Mouse (Mus musculus) T-helper 1 cell (primary cell): Measurements from ENCODE around the gene Prune2.

Experiments
- in situ Hi-C: fragments of 300-600 bp; cut with MboI, MseI; formaldehyde crosslinking; loops from one replicate; pipeline ENCODE4 v1.15.1; 2025; ENCODE audit warnings: high pct_unique_total_duplicates

Prune2 gene

GRCm38 (mm10) chr19:16955613-16956271 lies at the start of gene Prune2:
Prune2 (plus strand) TSS chr19:16956118.
- in situ Hi-C loops = no loop called here

DNA sequence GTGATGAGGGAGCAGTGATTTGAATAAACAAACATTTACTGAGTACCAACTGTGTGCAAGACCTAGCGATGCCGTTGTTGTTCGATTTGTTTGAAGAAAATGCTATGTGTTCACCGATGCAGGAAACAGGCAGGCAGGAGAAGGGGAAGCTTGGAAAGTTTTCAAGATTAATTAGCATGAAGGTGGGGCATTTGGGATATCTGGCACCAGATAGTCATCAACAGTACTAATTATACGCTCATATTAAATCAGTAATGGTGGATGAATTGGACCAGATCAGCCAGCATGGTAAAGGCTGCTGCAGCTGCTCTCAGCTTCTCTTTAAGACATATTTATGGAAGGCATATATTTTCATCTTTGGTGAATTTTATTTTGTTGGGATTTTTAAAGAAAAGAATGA lies 44.4 kb upstream of the Prune2 start:
- in situ Hi-C loops = no loop called here

DNA sequence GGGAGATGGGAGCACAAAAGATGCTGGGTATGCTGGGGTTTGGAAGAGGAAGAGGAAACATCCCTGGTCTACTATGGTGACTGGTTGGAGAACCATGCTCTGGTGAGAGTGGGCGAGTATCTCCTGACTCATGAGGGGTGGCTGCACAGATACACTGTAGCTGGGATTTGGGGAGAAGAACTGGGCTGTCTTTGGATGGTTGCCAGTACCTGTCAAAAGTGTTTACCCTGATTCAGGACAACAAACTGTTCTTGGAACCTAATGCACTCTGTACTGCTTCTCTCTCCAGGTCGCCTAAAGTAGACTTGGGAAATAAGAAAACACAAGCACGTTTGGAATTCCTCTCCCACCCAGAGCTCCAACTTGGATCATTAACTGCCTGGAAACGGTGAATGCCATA lies 31.4 kb upstream of the Prune2 start:
- in situ Hi-C loops = no loop called here

DNA sequence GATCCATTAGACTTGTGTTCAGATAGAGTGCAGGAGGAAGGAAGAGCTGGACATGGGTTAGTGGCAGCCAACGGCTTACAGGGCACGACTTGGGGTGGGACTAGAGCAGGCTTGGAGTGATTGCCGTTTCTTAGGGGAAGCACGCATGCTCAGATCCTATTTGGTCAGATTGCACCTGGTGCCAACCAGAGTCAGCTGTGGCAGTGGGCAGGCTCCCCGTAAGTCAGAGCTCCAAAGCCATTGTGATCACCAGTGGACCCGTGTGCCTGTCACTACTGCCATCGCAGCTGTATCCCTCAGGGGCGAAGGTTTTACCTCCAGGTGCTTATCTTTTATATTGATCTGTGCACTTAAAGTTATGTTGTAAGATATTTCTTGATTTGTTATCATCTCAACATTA lies 21.3 kb upstream of the Prune2 start:
- in situ Hi-C loops = no loop called here

DNA sequence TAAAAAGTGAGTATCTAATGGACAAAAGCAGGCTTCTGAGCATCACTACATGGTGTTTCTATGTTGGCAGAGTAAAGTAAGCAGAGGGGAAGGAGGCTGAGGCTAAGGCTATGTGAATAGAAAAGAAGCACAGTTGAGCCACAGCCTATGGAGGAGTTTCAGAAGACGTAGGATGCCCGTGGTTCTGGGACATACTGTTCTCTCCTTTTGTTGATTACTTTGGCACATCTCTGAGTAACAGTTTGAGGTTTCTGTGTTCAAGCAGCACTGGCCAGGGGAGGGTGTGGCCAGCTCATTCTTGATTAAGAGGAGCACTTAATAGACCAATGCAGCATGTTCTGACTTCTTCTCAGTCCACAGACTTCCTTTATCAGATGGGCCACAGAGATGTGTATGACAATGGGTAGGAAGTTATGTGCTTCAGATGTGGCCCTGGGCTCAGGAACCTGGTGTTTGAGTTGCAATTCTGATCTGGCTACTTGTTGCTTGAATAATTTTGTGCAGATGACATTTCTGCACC lies 7.1 kb upstream of the Prune2 start:
- in situ Hi-C loops = no loop called here

DNA sequence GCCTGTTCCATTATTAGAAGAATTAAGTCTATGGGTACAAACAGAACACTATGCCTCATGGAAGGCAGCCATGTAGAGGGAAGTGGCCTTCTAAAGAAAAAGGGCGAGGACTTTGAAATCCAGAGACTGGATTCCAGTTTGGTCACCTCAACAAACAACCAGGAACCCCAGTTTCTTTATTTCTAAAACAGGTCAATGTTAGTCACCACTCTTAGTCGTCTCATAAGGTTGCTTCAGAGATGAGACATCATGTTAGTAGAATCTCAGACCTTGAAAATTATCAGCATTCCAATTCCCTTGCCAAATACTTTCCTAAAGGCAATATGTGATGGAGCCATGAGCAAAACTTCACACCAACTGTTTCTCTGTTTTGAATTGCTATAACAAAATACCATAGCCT lies 6.6 kb upstream of the Prune2 start:
- in situ Hi-C loops = no loop called here

- in situ Hi-C loops = no loop called here
Measured at GRCm38 (mm10) chr19:16950051-16950450, 5.9 kb upstream of the Prune2 start.

DNA sequence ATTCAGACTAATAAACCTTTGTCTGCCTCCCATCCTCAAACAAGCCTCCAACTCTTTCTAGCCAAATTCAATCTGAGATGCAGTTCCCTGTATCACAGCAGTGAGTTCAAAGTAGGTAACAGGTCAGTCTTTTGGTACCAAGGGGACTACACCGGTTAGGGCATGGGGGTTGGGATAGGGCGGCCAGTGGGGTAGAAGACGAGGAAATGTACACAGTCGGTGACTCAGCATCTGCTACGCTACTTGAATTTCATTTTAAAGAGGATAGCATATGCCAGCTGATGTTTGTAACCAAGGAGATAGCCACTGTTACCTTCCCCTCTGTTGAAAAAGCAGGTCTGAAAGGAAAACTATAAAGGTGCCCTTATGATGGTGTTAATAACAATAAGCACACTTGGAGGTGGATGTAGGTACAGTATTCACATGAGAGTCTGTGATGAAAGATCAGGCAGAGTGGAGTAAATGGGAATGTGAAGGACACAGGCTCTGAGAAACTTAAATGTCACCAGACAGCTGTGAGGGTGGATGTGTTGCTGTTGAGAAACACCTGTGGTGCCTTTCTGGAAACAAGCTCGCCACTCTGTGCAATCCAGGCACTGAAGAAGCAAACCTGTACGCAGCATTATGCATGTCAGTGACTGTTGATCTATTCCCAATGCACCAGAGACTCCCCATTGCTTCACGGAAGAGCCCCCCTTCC lies 5.1 kb upstream of the Prune2 start:
- in situ Hi-C loops = no loop called here

GRCm38 (mm10) chr19:16954736-16955135 lies 1.2 kb upstream of the Prune2 start:
- in situ Hi-C loops = no loop called here

GRCm38 (mm10) chr19:16955231-16955612 lies 696 bp upstream of the Prune2 start:
- in situ Hi-C loops = no loop called here

DNA sequence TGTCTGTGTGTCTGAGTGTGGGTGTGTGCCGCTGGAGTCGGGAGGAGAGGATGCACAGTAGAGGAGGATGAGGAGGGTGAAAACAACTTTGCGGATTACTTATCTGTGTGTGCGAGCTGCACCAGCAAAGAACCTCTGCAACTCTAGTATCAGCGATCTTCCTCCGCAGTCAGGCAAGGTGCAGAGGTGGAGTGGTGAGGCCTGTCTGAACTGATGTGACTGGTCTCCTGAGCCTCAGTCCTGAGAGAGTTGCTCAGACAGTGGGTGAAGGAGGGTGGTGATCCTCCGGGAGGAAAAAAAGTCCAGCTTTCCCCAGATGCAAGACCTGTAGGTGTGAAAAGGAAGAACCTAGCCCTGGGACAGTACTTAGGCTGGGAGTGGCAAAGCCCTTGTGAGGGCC lies 401 bp downstream of the Prune2 start:
- in situ Hi-C loops = no loop called here

- in situ Hi-C loops = no loop called here
Measured at GRCm38 (mm10) chr19:16959051-16959450, 3.1 kb downstream of the Prune2 start.

- in situ Hi-C loops = no loop called here
Measured at GRCm38 (mm10) chr19:16959551-16959950, 3.6 kb downstream of the Prune2 start.

GRCm38 (mm10) chr19:16961036-16961435 lies 5.1 kb downstream of the Prune2 start:
- in situ Hi-C loops = no loop called here

DNA sequence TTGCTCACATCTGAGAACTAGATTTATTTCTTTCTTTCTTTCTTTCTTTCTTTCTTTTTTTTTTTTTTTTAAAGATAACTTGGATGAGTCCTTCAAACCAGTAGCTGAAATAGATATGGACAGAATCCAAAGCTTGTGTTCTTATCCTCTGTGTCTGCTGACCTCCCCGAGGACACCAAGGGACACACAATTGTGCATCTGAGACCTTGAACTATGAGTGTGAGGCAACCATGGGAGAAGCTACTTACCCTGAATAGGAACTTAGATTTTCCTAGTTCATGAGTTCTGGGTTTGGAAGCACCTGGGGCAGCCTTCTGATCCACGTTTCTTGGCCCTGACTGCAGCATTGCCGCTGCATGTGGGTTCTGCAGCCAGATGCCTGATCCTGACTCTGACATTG lies 7.3 kb downstream of the Prune2 start:
- in situ Hi-C loops = no loop called here

DNA sequence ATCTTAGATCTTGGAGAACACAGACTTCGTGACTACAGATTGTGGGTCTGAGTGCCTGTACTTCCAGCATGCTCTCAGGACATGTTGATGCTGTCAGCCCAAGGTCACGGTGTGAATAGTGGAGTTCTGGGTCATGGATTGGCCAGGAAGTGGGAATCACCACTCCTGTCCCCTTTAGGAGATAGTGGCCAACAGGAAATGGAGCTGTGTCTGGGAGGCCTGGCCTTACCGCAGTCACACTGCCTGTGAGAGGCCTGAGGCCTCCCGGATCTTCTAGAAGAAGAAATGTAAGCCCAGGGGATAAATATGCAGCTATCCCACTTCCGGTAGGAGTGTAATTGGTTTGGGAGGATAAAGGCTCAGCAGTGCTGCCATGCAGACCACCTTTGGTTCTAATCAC lies 12.8 kb downstream of the Prune2 start:
- in situ Hi-C loops = no loop called here

- in situ Hi-C loops = no loop called here
Measured at GRCm38 (mm10) chr19:16970612-16971011, 14.7 kb downstream of the Prune2 start.

DNA sequence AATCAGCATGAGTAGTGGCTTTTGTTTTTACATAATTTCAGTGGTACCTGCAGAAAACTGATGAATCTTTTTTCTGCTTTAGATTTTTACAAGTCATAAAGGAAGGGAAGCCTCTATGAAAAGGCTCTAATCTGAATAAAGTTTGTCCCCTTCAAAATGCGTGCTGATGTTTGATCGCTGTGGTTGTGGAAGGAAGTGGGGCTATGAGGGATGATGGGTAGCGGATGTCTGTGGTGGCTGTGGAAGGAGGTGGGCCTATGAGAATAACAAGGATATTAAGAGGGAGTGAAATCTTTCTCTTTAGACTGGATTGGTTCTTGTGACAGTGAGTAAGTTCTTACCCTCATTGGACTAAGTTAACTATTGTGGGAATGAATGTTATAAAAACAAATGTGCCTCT lies 23.0 kb downstream of the Prune2 start:
- in situ Hi-C loops = no loop called here

- in situ Hi-C loops = no loop called here
Measured at GRCm38 (mm10) chr19:16981743-16982142, 25.8 kb downstream of the Prune2 start.

DNA sequence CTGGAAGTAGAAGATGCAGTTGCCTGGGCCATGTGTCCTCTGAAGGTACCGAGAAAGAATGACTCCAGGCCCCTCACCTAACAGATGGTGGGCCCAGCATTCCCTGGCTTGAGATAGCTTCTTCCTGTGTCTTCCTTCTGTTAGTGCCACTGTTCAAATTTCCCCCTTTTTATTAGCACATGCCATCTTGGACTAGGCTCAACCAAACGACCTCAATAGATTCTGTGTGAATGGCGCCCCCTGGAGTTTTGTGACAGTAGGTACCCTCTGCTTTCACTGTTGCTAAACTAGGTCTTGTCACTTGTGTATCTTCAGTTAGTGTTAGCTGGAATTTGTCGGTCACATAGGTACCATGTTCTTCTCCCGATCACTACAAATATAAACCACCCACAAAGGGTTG lies 29.0 kb downstream of the Prune2 start:
- in situ Hi-C loops = no loop called here

DNA sequence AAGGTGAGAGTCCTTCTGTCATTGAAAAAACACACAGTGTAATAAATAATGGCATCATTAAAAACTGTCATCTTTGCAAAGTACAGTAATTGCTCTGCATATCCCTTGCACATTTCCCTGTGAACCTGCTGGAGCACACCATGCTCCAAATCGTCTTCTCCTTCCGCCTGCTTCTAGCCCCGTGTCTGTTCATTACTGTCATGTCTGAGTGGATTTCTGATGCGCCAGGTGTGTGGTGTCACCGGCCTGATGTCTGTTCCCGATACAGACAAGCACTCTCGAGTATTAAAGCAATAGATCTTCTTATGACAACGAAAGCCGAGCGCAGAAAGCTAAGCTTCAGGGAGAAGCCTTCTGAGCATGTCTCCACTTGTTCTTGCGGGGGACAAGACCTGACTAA lies 32.1 kb downstream of the Prune2 start:
- in situ Hi-C loops = no loop called here

- in situ Hi-C loops = no loop called here
Measured at GRCm38 (mm10) chr19:16992151-16992550, 36.2 kb downstream of the Prune2 start.

DNA sequence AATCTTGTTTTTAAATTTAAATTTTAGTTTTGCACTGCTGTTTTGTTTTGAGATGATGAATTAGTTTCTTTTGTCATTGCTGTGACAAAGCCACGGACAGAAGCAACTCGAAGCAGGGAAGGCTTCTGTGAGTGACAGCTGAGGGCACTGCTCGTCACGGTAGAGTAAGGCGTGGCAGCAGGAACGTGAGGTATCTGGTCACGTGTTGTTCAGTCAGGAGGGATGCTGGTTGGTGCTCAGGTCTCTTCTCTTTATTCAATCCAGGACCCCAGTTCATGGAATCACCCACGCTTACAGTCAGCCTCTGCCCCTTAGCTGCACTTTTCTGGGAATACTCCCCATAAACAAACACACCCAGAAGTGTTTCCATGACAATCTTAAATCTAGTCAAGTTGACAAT lies 38.3 kb downstream of the Prune2 start:
- in situ Hi-C loops = no loop called here
